Mouse (Mus musculus) MEL (cell line): ENCODE measurements at regions not wholly inside any gene's neighbourhood (a gene's known extent, or its start where the extent isn't known, plus 50 kb on each side); places are given as distances from the start of the nearest gene placed in this dataset.

ENCODE experiments used
- DNase-seq: peaks from one replicate; pipeline ENCODE4 v3.0.0; 2011; ENCODE audit warnings: low read depth, low spot score
- H3K27ac ChIP-seq: 2 replicates; pipeline ENCODE4 v1.5.1; 2012; ENCODE audit warnings: low read depth, mild to moderate bottlenecking, control low read depth, low read length, moderate library complexity; ENCODE audit not compliant: control insufficient read depth
- H3K27me3 ChIP-seq, 2 experiments: fragments of 150-350 bp in 1 of 2; sonication (generic) in 1 of 2; 2 replicates each; pipeline ENCODE4 v1.6.1; 2012; ENCODE audit warnings: low read length in 2 of 2, mild to moderate bottlenecking in 2 of 2, improper control_type of control experiment in 1 of 2, moderate library complexity in 1 of 2; ENCODE audit not compliant: insufficient read depth in 2 of 2, control insufficient read depth in 1 of 2
- H3K36me3 ChIP-seq, 2 experiments: 2 replicates each; pipeline ENCODE4 v1.6.1; 2012 to 2014; ENCODE audit warnings: low read length in 2 of 2, improper control_type of control experiment in 1 of 2, inconsistent platforms in 1 of 2, mild to moderate bottlenecking in 1 of 2; ENCODE audit not compliant: insufficient read depth in 2 of 2, control insufficient read depth in 1 of 2
- H3K4me1 ChIP-seq, 2 experiments: fragments of 150-350 bp in 1 of 2; sonication (generic) in 1 of 2; 2 replicates each; pipeline ENCODE4 v1.6.1; 2012; ENCODE audit warnings: low read length in 2 of 2, improper control_type of control experiment in 1 of 2, mild to moderate bottlenecking in 1 of 2; ENCODE audit not compliant: insufficient read depth in 2 of 2, control insufficient read depth in 1 of 2
- H3K4me3 ChIP-seq, 2 experiments: fragments of 150-350 bp in 1 of 2; sonication (generic) in 1 of 2; 2 replicates each; pipeline ENCODE4 v1.5.1; 2012; ENCODE audit warnings: low read depth in 2 of 2, low read length in 2 of 2, mild to moderate bottlenecking in 2 of 2, moderate library complexity in 2 of 2, control low read depth in 1 of 2, improper control_type of control experiment in 1 of 2; ENCODE audit not compliant: control insufficient read depth in 1 of 2, insufficient read depth in 1 of 2
- H3K79me2 ChIP-seq: 2 replicates; pipeline ENCODE4 v1.6.1; 2012; ENCODE audit warnings: mild to moderate bottlenecking, low read length, moderate library complexity; ENCODE audit not compliant: control insufficient read depth, poor library complexity, insufficient read depth
- H3K9ac ChIP-seq: 2 replicates; pipeline ENCODE4 v1.6.1; 2012; ENCODE audit warnings: low read depth, mild to moderate bottlenecking, control low read depth, low read length, moderate library complexity; ENCODE audit not compliant: control insufficient read depth, poor library complexity, severe bottlenecking
- H3K9me3 ChIP-seq: fragments of 150-350 bp; sonication (generic); replicated peaks from 2 replicates; pipeline ENCODE4 v1.6.1; 2012; ENCODE audit warnings: mild to moderate bottlenecking, low read length, improper control_type of control experiment, moderate library complexity; ENCODE audit not compliant: insufficient read depth
- CHD1 ChIP-seq: IDR thresholded peaks from 2 replicates; pipeline ENCODE4 v1.6.1; 2012; ENCODE audit warnings: low read depth, mild to moderate bottlenecking, inconsistent platforms, low read length, improper control_type of control experiment
- CTCF ChIP-seq, 3 experiments: IDR thresholded peaks in 2 of 3; conservative IDR thresholded peaks in 1 of 3; 2 replicates each; pipeline ENCODE4 v1.5.1; 2011 to 2012; ENCODE audit warnings: low read length in 3 of 3, low read depth in 2 of 3, mild to moderate bottlenecking in 2 of 3, improper control_type of control experiment in 1 of 3, inconsistent platforms in 1 of 3, mixed read lengths in 1 of 3, moderate library complexity in 1 of 3; ENCODE audit not compliant: control insufficient read depth in 1 of 3, insufficient read depth in 1 of 3, poor library complexity in 1 of 3, severe bottlenecking in 1 of 3
- EP300 ChIP-seq, 2 experiments: IDR thresholded peaks; 2 replicates each; pipeline ENCODE4 v1.6.1; 2011; ENCODE audit warnings: improper control_type of control experiment in 2 of 2, low read length in 2 of 2, low read depth in 1 of 2, mild to moderate bottlenecking in 1 of 2
- GATA1 ChIP-seq: IDR thresholded peaks from 2 replicates; pipeline ENCODE4 v1.6.1; 2011; ENCODE audit warnings: low read depth, low read length, improper control_type of control experiment
- HCFC1 ChIP-seq: IDR thresholded peaks from 2 replicates; pipeline ENCODE4 v1.6.1; 2012; ENCODE audit warnings: low read depth, mild to moderate bottlenecking, inconsistent platforms, low read length, improper control_type of control experiment, moderate library complexity
- KAT2A ChIP-seq: conservative IDR thresholded peaks from 2 replicates; pipeline ENCODE4 v1.6.1; 2012; ENCODE audit warnings: low read depth, low read length, improper control_type of control experiment, inconsistent platforms
- MAFK ChIP-seq: IDR thresholded peaks from 2 replicates; pipeline ENCODE4 v1.6.1; 2011; ENCODE audit warnings: low read depth, mild to moderate bottlenecking, low read length, improper control_type of control experiment, borderline replicate concordance
- MAX ChIP-seq: IDR thresholded peaks from 2 replicates; pipeline ENCODE4 v1.6.1; 2011; ENCODE audit warnings: low read length, improper control_type of control experiment
- MEF2A ChIP-seq: IDR thresholded peaks from 2 replicates; pipeline ENCODE4 v1.6.1; 2014; ENCODE audit warnings: low read depth, mild to moderate bottlenecking, inconsistent platforms, low read length, improper control_type of control experiment; ENCODE audit not compliant: poor library complexity, insufficient replicate concordance, severe bottlenecking; ENCODE audit errors: extremely low read depth
- NELFE ChIP-seq: IDR thresholded peaks from 2 replicates; pipeline ENCODE4 v1.6.1; 2011; ENCODE audit warnings: low read depth, low read length, improper control_type of control experiment
- RCOR1 ChIP-seq: IDR thresholded peaks from 2 replicates; pipeline ENCODE4 v1.6.1; 2012; ENCODE audit warnings: low read depth, mild to moderate bottlenecking, inconsistent platforms, low read length, improper control_type of control experiment
- SMC3 ChIP-seq: IDR thresholded peaks from 2 replicates; pipeline ENCODE4 v1.6.1; 2011; ENCODE audit warnings: low read depth, low read length, improper control_type of control experiment
- TAL1 ChIP-seq: IDR thresholded peaks from 2 replicates; pipeline ENCODE4 v1.6.1; 2012; ENCODE audit warnings: mild to moderate bottlenecking, inconsistent platforms, low read length, moderate library complexity, mixed read lengths
- TBP ChIP-seq: IDR thresholded peaks from 2 replicates; pipeline ENCODE4 v1.8.0; 2011; ENCODE audit warnings: low read depth, low read length, improper control_type of control experiment
- UBTF ChIP-seq: IDR thresholded peaks from 2 replicates; pipeline ENCODE4 v1.6.1; 2012; ENCODE audit warnings: low read depth, mild to moderate bottlenecking, inconsistent platforms, low read length, improper control_type of control experiment, moderate library complexity, borderline replicate concordance; ENCODE audit not compliant: insufficient read depth
- USF1 ChIP-seq: IDR thresholded peaks from 2 replicates; pipeline ENCODE4 v1.6.1; 2014; ENCODE audit warnings: low read depth, mild to moderate bottlenecking, inconsistent platforms, low read length, improper control_type of control experiment, moderate library complexity
- ZKSCAN1 ChIP-seq: IDR thresholded peaks from 2 replicates; pipeline ENCODE4 v1.6.1; 2012; ENCODE audit warnings: low read depth, mild to moderate bottlenecking, inconsistent platforms, low read length, improper control_type of control experiment, moderate library complexity
- ZNF384 ChIP-seq: IDR thresholded peaks from 2 replicates; pipeline ENCODE4 v1.6.1; 2012; ENCODE audit warnings: low read depth, mild to moderate bottlenecking, inconsistent platforms, low read length, improper control_type of control experiment

GRCm38 (mm10) chr2:179380444-179380705 is 61.9 kb upstream of the Cdh4 start:
- no peak for DNase-seq

DNA sequence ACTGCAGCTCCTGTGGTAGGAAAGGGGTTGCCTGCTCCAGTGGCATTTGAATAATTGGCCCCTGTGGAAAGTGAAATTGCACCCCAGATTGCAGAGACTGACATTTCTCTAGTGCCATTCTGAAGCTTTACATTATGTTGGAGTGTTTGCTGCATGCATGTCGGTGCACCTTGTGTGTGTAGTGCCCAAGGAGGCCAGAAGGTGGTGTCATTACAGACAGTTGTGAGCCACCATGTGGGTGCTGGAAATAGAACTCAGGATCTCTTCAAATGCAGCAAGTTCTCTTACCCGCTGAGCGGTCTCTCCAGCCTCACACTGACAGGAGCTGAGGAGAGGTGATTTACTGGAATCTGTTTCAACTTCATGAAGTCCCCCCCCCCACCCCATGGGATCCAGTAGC is 60.3 kb upstream of the Cdh4 start:
- H3K9me3 ChIP-seq: no peaks in the 10 kb centered on the region

More at GRCm38 (mm10) chr2:179380444-179380705, 61.9 kb upstream of the Cdh4 start:
- no peaks in the 10 kb centered on the region for H3K79me2 ChIP-seq
- H3K27me3 ChIP-seq: no peaks in the 10 kb centered on the region
- H3K4me1 ChIP-seq: no peaks in the 10 kb centered on the region
- no peak overlapping the region for H3K9ac ChIP-seq
- H3K36me3 ChIP-seq: no peaks in the 10 kb centered on the region
- TF ChIP-seq ZKSCAN1 (no peak), MEF2A (no peak), TBP (no peak), NELFE (no peak), HCFC1 (no peak), MAFK (no peak), EP300 (IDR thresholded peaks at IDR 0.05; ENCODE audit: low read depth in 1 of 2, low read length in 2 of 2) (no peak), CHD1 (no peak)
- no peak overlapping the region for H3K27ac ChIP-seq
- no peak overlapping the region for H3K4me3 ChIP-seq
- H3K9me3 ChIP-seq: no peaks in the 10 kb centered on the region

GRCm38 (mm10) chr2:179382594-179382993 is 59.6 kb upstream of the Cdh4 start:
- Histone ChIP-seq H3K27ac (no peak overlapping the region), H3K9me3 (no peaks in the 10 kb centered on the region), H3K27me3 (no peaks in the 10 kb centered on the region), H3K4me3 (no peak overlapping the region), H3K36me3 (no peaks in the 10 kb centered on the region), H3K79me2 (no peaks in the 10 kb centered on the region), H3K9ac (no peak overlapping the region), H3K4me1 (no peaks in the 10 kb centered on the region)
- no peak for TF ChIP-seq RCOR1
- TF ChIP-seq CTCF (IDR thresholded peaks at IDR 0.05 in 2 of 3, conservative IDR thresholded peaks at IDR 0.05 in 1 of 3; ENCODE audit: control insufficient read depth in 1 of 3, insufficient read depth in 1 of 3, low read depth in 2 of 3, low read length in 3 of 3, poor library complexity in 1 of 3, severe bottlenecking in 1 of 3): no peak
- TF ChIP-seq HCFC1: no peak
- no peak for TF ChIP-seq ZNF384
- no peak for TF ChIP-seq SMC3
- no peak for TF ChIP-seq KAT2A
- DNase-seq: no peak

More for the DNA sequence above, 60.3 kb upstream of the Cdh4 start:
- TF ChIP-seq GATA1: no peak
- no peak for TF ChIP-seq UBTF
- TF ChIP-seq TAL1: no peak
- no peak for TF ChIP-seq KAT2A
- TF ChIP-seq RCOR1: no peak
- TF ChIP-seq USF1: no peak
- TF ChIP-seq MAX: no peak
- Histone ChIP-seq H3K79me2 (no peaks in the 10 kb centered on the region), H3K4me1 (no peaks in the 10 kb centered on the region), H3K36me3 (no peaks in the 10 kb centered on the region), H3K27ac (no peak overlapping the region), H3K4me3 (no peak overlapping the region), H3K9ac (no peak overlapping the region), H3K27me3 (no peaks in the 10 kb centered on the region)
- no peak for DNase-seq
